In the genomic region with DNA sequence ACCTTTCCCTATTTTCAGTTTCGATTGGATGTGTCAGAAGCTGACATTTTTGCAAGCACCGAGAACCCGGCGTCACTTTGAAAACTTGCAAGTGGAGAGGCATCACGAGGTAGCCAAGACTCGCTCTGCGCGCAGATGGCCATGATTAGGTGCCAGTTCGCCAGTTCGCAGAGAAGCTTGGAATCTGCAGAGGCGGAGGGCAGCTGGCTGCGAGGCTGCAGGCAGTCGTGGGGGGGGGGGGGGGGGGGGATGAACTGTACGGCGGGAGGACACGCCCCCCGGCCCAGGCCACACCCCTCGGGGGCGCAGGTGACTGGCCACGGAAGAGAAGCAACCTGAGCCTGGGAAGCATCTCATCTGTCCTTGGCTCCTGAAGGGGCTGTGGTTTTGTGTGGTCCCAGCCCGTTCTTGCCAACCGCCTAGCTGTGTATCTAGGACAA, we compare ENCODE assay signal across 8 mouse cellular contexts.
DNase-seq lines count a peak whose midpoint lies in the region; ATAC-seq lines count a peak whose summit lies in the region.

No protein-coding gene starts in this region.

- no peak overlapping the region for H3K27ac ChIP-seq in heart, embryonic 14.5 days (replicated peaks in 1 of 2; ENCODE audit: control insufficient read depth in 1 of 2, insufficient read depth in 1 of 2, low read depth in 2 of 2, low read length in 2 of 2)
- H3K27ac ChIP-seq in midbrain, embryonic 16.5 days (ENCODE audit: low read length): no peak overlapping the region

- no peaks in the 10 kb centered on the region for H3K36me3 ChIP-seq in heart, embryonic 14.5 days (ENCODE audit: control insufficient read depth, insufficient read depth, low read length)
- H3K36me3 ChIP-seq in midbrain, embryonic 16.5 days (ENCODE audit: control insufficient read depth, insufficient read depth, low read length): no peaks in the 10 kb centered on the region

- WGBS in heart, embryonic 14.5 days: 5% methylated on average over 22 of the region's 22 CpGs
- WGBS in midbrain, embryonic 16.5 days: 9% methylated on average over 22 of the region's 22 CpGs

- peak overlapping the region; percentile 23 to 31; a peak in 3 of 4 replicates for H3K4me3 ChIP-seq in heart, embryonic 14.5 days (ENCODE audit: control insufficient read depth in 1 of 2, insufficient read depth in 1 of 2, low read depth in 1 of 2, low read length in 2 of 2)
- H3K4me3 ChIP-seq in midbrain, embryonic 16.5 days (ENCODE audit: low read depth, low read length): peak overlapping the region; percentile 6; the same call in 1 of the 2 replicates

- peaks cover 4% of the 10 kb centered on the region; the same call in 1 of the 2 replicates for H3K27me3 ChIP-seq in heart, embryonic 14.5 days (ENCODE audit: control insufficient read depth, insufficient read depth, low read length)
- no peaks in the 10 kb centered on the region for H3K27me3 ChIP-seq in midbrain, embryonic 16.5 days (ENCODE audit: control insufficient read depth, insufficient read depth, low read depth, low read length)

- DNase-seq in heart, adult 11 months: no peak
- DNase-seq in ZHBTc4 (ENCODE audit: low read depth, low spot score): peak; percentile 26
- peak; percentile 6 for DNase-seq in fibroblast of lung, adult 2 months (ENCODE audit: low read depth)
- DNase-seq in layer of hippocampus, adult 9-11 months: peak; percentile 68
- no peak for DNase-seq in urinary bladder, postnatal 25 days (ENCODE audit: low spot score)
- DNase-seq in spleen, postnatal 4 days (ENCODE audit: low spot score in 2 of 2): no peak

- H3K9ac ChIP-seq in heart, embryonic 14.5 days (ENCODE audit: low read length): no peak overlapping the region
- peak overlapping the region; percentile 30; the same call in 1 of the 2 replicates for H3K9ac ChIP-seq in midbrain, embryonic 16.5 days (ENCODE audit: low read depth, low read length)

- H3K4me1 ChIP-seq in heart, embryonic 14.5 days (ENCODE audit: control insufficient read depth in 2 of 2, insufficient read depth in 2 of 2, low read length in 2 of 2): no peaks in the 10 kb centered on the region; a peak in 1 of 4 replicates
- H3K4me1 ChIP-seq in midbrain, embryonic 16.5 days (ENCODE audit: control insufficient read depth, insufficient read depth, low read length): peaks cover 4% of the 10 kb centered on the region; the same call in 1 of the 2 replicates

- no peak for ATAC-seq in heart, embryonic 14.5 days (ENCODE audit: insufficient number of reproducible peaks, insufficient read depth, low FRiP score, low read depth)
- ATAC-seq in midbrain, embryonic 16.5 days: no peak

- peak overlapping the region; percentile 47 for H3K4me2 ChIP-seq in heart, embryonic 14.5 days (ENCODE audit: low read length)
- H3K4me2 ChIP-seq in midbrain, embryonic 16.5 days (ENCODE audit: low read length): peak overlapping the region; percentile 46

- peaks cover 4% of the 10 kb centered on the region; the same call in 1 of the 2 replicates for H3K9me3 ChIP-seq in heart, embryonic 14.5 days (ENCODE audit: control insufficient read depth, low read length)
- H3K9me3 ChIP-seq in midbrain, embryonic 16.5 days (replicated peaks; ENCODE audit: control insufficient read depth, low read length, poor library complexity, severe bottlenecking): no peaks in the 10 kb centered on the region

Comparison
In these comparisons a context has a peak if more than half of its experiments do, and no peak if none do; other contexts are left out.
1. DNase-seq: peak in ZHBTc4 (single experiment), fibroblast of lung, adult 2 months (single experiment) and layer of hippocampus, adult 9-11 months (single experiment); none in heart, adult 11 months (single experiment), urinary bladder, postnatal 25 days (single experiment) and spleen, postnatal 4 days (0 of 2).